Mouse (Mus musculus): ENCODE results near the gene Ddx4. TPM values are rescaled to one million over a fixed set of nuclear protein-coding genes. Genes with fewer than 3 reads are reported as not detected.

Ddx4 gene
- polyA plus RNA-seq, 1 experiment = not detected

- DNase-seq (ENCODE audit: low read depth, low spot score) = no peak
- 75% methylated on average over 5 of the region's 5 CpGs for WGBS
Measured at GRCm38 (mm10) chr13:112570768-112571167, 81.5 kb downstream of the Ddx4 start.

- 39% methylated on average over 4 of the region's 4 CpGs for WGBS
- DNase-seq (ENCODE audit: low read depth, low spot score) = no peak
Measured at GRCm38 (mm10) chr13:112569606-112570005, 82.7 kb downstream of the Ddx4 start.

GRCm38 (mm10) chr13:112560554-112561138, 91.6 kb downstream of the Ddx4 start:
- DNase-seq (ENCODE audit: low read depth, low spot score) = no peak
- 83% methylated on average over 6 of the region's 6 CpGs for WGBS

- 25% methylated on average over 2 of the region's 2 CpGs for WGBS
Measured at GRCm38 (mm10) chr13:112556501-112556900, 95.8 kb downstream of the Ddx4 start.

GRCm38 (mm10) chr13:112553304-112553703, 99.0 kb downstream of the Ddx4 start:
- DNase-seq (ENCODE audit: low read depth, low spot score) = no peak

More at GRCm38 (mm10) chr13:112556501-112556900, 95.8 kb downstream of the Ddx4 start:
- no peak for DNase-seq (ENCODE audit: low read depth, low spot score)

GRCm38 (mm10) chr13:112551641-112552548, 100.4 kb downstream of the Ddx4 start:
- DNase-seq (ENCODE audit: low read depth, low spot score) = no peak
- 76% methylated on average over 7 of the region's 7 CpGs for WGBS

More at GRCm38 (mm10) chr13:112553304-112553703, 99.0 kb downstream of the Ddx4 start:
- WGBS = 87% methylated on average over 5 of the region's 5 CpGs

Other genes with a start within 250 kb of the Ddx4 start
- gene Il6st, start 188.4 kb downstream of the Ddx4 start, polyA plus RNA-seq (2012; rRNA removed) = 11.0 and 14.0 TPM in 2 replicates
- gene Il31ra, start 58.1 kb downstream of the Ddx4 start, polyA plus RNA-seq (2012; rRNA removed) = not detected in 2 replicates
- 2.1 and 5.6 TPM in 2 replicates for gene Slc38a9, start 8.3 kb upstream of the Ddx4 start, polyA plus RNA-seq (2012; rRNA removed)
- gene Plpp1, start 148.3 kb upstream of the Ddx4 start, polyA plus RNA-seq (2012; rRNA removed) = 29.7 and 86.2 TPM in 2 replicates

All from large intestine, adult 2 months (tissue).